Mouse (Mus musculus) embryonic facial prominence, embryonic 15.5 days (tissue): ENCODE data around the gene Hmcn1. TPM values are rescaled to one million over a fixed set of nuclear protein-coding genes. Genes with fewer than 3 reads are reported as not detected.

Experiments used
- ATAC-seq: fragments of 200-750 bp; cut with Nextera tagmentation; 2 replicates; pipeline ENCODE4 v1.8.0; 2017; ENCODE audit warnings: low read depth, moderate TSS enrichment; ENCODE audit not compliant: insufficient number of reproducible peaks, low FRiP score, low TSS enrichment
- H3K27ac ChIP-seq: fragments of 300-500 bp; sonication (generic); replicated peaks from 2 replicates; pipeline ENCODE4 v1.5.1; 2015; ENCODE audit warnings: mild to moderate bottlenecking, inconsistent platforms
- H3K27me3 ChIP-seq: fragments of 300-500 bp; sonication (generic); 2 replicates; pipeline ENCODE4 v1.6.1; 2015; ENCODE audit warnings: inconsistent platforms
- H3K36me3 ChIP-seq: fragments of 300-500 bp; sonication (generic); 2 replicates; pipeline ENCODE4 v1.6.1; 2015; ENCODE audit warnings: mild to moderate bottlenecking, inconsistent platforms
- H3K4me1 ChIP-seq: fragments of 300-500 bp; sonication (generic); 2 replicates; pipeline ENCODE4 v1.6.1; 2015; ENCODE audit warnings: inconsistent platforms
- H3K4me2 ChIP-seq: fragments of 300-500 bp; sonication (generic); replicated peaks from 2 replicates; pipeline ENCODE4 v1.6.1; 2015; ENCODE audit warnings: mild to moderate bottlenecking, inconsistent platforms
- H3K4me3 ChIP-seq: fragments of 300-500 bp; sonication (generic); replicated peaks from 2 replicates; pipeline ENCODE4 v1.5.1; 2015; ENCODE audit warnings: mild to moderate bottlenecking, inconsistent platforms
- H3K9ac ChIP-seq: fragments of 300-500 bp; sonication (generic); 2 replicates; pipeline ENCODE4 v1.6.1; 2015; ENCODE audit warnings: inconsistent platforms
- H3K9me3 ChIP-seq: fragments of 300-500 bp; sonication (generic); replicated peaks from 2 replicates; pipeline ENCODE4 v1.6.1; 2016; ENCODE audit warnings: inconsistent platforms
- WGBS: fragments of 180-500 bp; shearing (Covaris S2); methylation state at CpG from one replicate; pipeline ENCODE4 v1.1.7; 2015; 5-methylcytosine and 5-hydroxymethylcytosine counted together
- polyA plus RNA-seq: library from polyadenylated mRNA; unstranded; fragments of >200 nt; fragmentation: Nextera tagmentation; extraction: Ambion mirVana; gene quantifications from 2 replicates; pipeline ENCODE4 v1.2.1, GENCODE M21; 2015

The Hmcn1 gene
- polyA plus RNA-seq, 1 experiment from 2014 or later = 26.4 TPM

DNA sequence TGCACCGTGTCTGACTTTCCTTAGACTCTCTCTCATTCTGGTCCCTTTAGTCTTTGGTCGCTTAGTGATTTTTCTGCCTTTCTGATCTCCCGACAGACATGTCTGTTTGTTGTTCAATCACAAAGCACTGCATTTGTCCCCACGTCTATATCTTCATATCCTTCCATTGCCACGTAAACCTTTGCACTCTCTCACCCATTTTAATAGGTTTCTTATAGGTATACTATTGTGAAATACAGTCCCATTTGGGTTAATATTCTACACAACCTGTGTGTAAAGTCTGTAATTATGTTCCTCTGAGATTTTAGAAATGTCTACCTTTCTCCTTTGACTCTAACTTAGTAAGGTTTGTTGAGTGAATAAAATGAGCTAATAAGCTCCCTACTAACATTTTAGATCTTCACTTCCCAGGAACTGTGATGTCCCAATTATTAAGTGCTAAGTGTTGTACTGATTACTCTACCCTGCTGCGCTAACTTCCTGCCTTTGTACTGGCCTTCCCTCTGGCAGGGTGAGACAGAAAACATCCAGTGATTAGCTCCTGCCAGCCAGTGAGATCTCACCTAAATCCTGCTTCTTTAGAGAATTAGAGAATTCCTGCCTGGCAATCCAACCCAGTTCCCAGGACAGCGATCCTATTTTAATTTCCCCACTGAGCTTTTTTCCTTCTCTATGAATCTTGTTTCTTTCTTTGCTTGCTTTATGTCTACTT is 250.7 kb downstream of the Hmcn1 start:
- H3K27me3 ChIP-seq = no peaks in the 10 kb centered on the region
- H3K27ac ChIP-seq = peak overlapping the region; percentile 22
- H3K4me2 ChIP-seq = no peak overlapping the region
- no peak overlapping the region for H3K9ac ChIP-seq
- peaks cover 7% of the 10 kb centered on the region; the same call in 1 of the 2 replicates for H3K4me1 ChIP-seq
- 81% methylated on average over 7 of the region's 7 CpGs for WGBS
- ATAC-seq = no peak
- H3K4me3 ChIP-seq = no peak overlapping the region
- H3K36me3 ChIP-seq = 0 out of 2 replicates have a peak, but pooled peaks cover 3% of the 10 kb centered on the region
- H3K9me3 ChIP-seq = no peaks in the 10 kb centered on the region

GRCm38 (mm10) chr1:150711438-150711837 is 281.8 kb downstream of the Hmcn1 start:
- WGBS = 38% methylated on average over 5 of the region's 5 CpGs
- no peak for ATAC-seq
- Histone ChIP-seq H3K4me1 (no peaks in the 10 kb centered on the region), H3K4me3 (no peak overlapping the region), H3K4me2 (no peak overlapping the region), H3K27me3 (no peaks in the 10 kb centered on the region), H3K36me3 (peaks cover 3% of the 10 kb centered on the region; the same call in 1 of the 2 replicates), H3K9me3 (no peaks in the 10 kb centered on the region), H3K27ac (no peak overlapping the region), H3K9ac (no peak overlapping the region)

- H3K9ac ChIP-seq = no peak overlapping the region
- no peak overlapping the region for H3K27ac ChIP-seq
- ATAC-seq = no peak
- no peaks in the 10 kb centered on the region for H3K9me3 ChIP-seq
- H3K4me3 ChIP-seq = no peak overlapping the region
- H3K4me2 ChIP-seq = no peak overlapping the region
- H3K4me1 ChIP-seq = no peaks in the 10 kb centered on the region
- H3K27me3 ChIP-seq = no peaks in the 10 kb centered on the region
- H3K36me3 ChIP-seq = no peaks in the 10 kb centered on the region
- WGBS = 74% methylated on average over 4 of the region's 4 CpGs
Observed at GRCm38 (mm10) chr1:150706502-150706901, 286.7 kb downstream of the Hmcn1 start.

DNA sequence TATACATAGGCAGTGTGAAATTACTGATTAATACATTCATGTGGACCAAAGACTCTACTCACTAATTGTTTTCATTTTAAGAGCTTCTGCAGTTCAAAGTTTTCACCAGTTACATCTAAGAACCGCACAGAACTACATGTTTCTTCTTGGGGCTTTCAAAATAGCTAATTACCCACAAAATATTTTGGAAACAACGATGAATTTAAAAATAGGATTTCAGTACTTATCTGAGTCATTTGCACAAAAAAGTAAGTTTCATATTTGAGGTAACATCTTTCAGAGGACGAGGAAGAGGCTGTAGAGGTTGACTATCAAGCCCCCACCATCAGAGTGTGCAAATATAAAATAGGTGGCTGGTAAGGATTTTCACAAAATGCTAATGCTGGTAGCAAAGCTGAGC is 295.5 kb downstream of the Hmcn1 start:
- no peak overlapping the region for H3K4me3 ChIP-seq
- ATAC-seq = no peak
- no peak overlapping the region for H3K9ac ChIP-seq
- no peaks in the 10 kb centered on the region for H3K27me3 ChIP-seq
- no peaks in the 10 kb centered on the region for H3K9me3 ChIP-seq
- no peak overlapping the region for H3K27ac ChIP-seq
- H3K4me2 ChIP-seq = no peak overlapping the region
- WGBS = 87% methylated on average over 3 of the region's 3 CpGs
- no peaks in the 10 kb centered on the region for H3K4me1 ChIP-seq
- peaks cover 7% of the 10 kb centered on the region for H3K36me3 ChIP-seq

- WGBS = 50% methylated on average over 6 of the region's 6 CpGs
- H3K27ac ChIP-seq = no peak overlapping the region
Observed at GRCm38 (mm10) chr1:150682044-150682443, 311.2 kb downstream of the Hmcn1 start.

DNA sequence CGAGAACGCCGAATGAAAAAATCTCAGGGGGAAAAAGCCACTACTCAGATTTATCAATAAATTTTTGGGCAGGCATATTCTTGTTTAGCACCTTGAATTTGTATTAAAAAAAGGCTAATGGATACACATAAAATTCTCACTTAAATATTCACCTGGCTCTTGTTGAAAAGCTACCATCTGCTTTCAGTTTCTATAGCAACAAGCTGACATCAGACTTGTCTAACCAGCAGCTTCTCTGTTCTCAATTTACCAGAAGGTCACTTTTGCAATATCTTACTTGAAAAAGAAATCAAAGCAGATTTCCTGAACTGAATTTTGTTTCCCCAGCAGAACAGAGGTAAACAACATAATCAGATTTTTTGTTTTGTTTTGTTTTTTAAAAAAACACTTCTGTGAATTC is 311.8 kb downstream of the Hmcn1 start:
- H3K4me3 ChIP-seq = no peak overlapping the region
- H3K9ac ChIP-seq = no peak overlapping the region
- ATAC-seq = no peak
- H3K27ac ChIP-seq = no peak overlapping the region
- 64% methylated on average over 3 of the region's 3 CpGs for WGBS
- 0 out of 2 replicates have a peak, but pooled peaks cover 2% of the 10 kb centered on the region for H3K4me1 ChIP-seq
- no peaks in the 10 kb centered on the region for H3K36me3 ChIP-seq
- H3K4me2 ChIP-seq = no peak overlapping the region
- no peaks in the 10 kb centered on the region for H3K9me3 ChIP-seq
- H3K27me3 ChIP-seq = no peaks in the 10 kb centered on the region

More at GRCm38 (mm10) chr1:150682044-150682443, 311.2 kb downstream of the Hmcn1 start:
- Histone ChIP-seq H3K4me3 (no peak overlapping the region), H3K4me2 (no peak overlapping the region), H3K4me1 (0 out of 2 replicates have a peak, but pooled peaks cover 2% of the 10 kb centered on the region), H3K36me3 (no peaks in the 10 kb centered on the region), H3K27me3 (no peaks in the 10 kb centered on the region), H3K9ac (no peak overlapping the region), H3K9me3 (no peaks in the 10 kb centered on the region)
- no peak for ATAC-seq

GRCm38 (mm10) chr1:150681006-150681405 is 312.2 kb downstream of the Hmcn1 start:
- Histone ChIP-seq H3K9me3 (no peaks in the 10 kb centered on the region), H3K4me2 (no peak overlapping the region), H3K4me1 (0 out of 2 replicates have a peak, but pooled peaks cover 2% of the 10 kb centered on the region), H3K27me3 (no peaks in the 10 kb centered on the region), H3K9ac (no peak overlapping the region), H3K27ac (peak overlapping the region; percentile 39; the same call in 1 of the 2 replicates), H3K36me3 (0 out of 2 replicates have a peak, but pooled peaks cover under 1% of the 10 kb centered on the region), H3K4me3 (no peak overlapping the region)
- no peak for ATAC-seq
- WGBS = 60% methylated on average over 15 of the region's 15 CpGs

DNA sequence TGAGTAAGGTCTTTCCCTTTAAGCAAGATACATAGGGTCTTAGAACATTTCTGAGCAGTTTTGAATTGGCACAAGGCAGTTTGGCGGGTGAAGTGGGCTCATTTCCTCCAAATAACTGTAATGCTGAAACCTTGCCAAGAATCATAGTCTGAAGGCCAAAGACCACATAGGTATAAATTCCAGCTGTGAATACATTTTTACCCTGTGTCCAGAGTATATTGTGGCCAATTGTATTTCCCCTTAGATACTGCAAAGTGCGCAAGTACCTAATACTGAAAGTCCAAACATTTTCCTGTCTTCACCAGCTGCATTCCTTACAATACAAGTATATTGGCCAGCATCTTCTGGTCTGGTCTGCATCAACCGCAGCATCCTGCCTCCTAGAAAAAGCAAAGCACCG is 312.9 kb downstream of the Hmcn1 start:
- Histone ChIP-seq H3K36me3 (peaks cover 6% of the 10 kb centered on the region), H3K4me3 (no peak overlapping the region), H3K4me1 (0 out of 2 replicates have a peak, but pooled peaks cover 2% of the 10 kb centered on the region), H3K9ac (no peak overlapping the region), H3K27ac (peak overlapping the region; percentile 39; the same call in 1 of the 2 replicates), H3K27me3 (no peaks in the 10 kb centered on the region), H3K4me2 (no peak overlapping the region), H3K9me3 (no peaks in the 10 kb centered on the region)
- WGBS = 63% methylated on average over 4 of the region's 4 CpGs
- no peak for ATAC-seq

DNA sequence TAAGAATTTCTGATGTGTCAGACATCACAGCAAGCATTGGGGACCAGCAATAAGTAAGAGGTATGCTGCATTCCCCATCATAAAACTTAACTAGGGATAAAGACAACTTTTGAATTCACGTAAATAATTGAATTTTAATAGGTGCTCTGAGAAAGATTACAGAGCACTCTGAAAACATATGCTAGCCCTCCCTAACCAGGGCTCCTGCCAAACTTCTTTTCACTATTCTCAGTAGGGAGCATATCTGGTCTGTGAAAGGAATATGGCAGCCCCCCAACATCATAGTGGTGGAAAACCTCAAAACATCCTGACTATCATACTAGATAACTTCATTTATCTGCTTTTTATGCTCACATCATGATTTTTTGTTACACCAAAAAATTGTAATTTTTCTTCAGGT is 347.9 kb downstream of the Hmcn1 start:
- WGBS = 83% methylated on average over 1 of the region's 1 CpGs
- H3K36me3 ChIP-seq = peaks cover 38% of the 10 kb centered on the region
- ATAC-seq = no peak

DNA sequence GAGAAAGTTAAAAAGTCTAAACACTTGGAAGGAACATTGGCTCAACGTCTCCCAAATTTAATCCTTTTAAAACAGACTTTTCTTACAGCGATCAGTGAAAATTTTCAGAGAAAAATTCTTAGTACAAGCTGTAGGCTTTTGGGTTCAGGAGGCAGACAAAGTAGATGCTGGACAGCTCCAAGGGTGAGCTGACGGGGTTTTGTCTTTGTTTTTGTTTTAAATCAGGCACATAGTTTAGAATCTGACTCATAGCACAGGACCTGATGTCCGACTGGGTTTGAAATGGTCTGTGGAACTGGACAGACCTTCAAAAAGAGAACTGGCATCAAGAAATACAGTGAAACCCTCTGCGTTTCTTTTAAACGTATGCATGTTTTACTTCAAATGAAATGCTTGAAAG is 353.7 kb downstream of the Hmcn1 start:
- 46% methylated on average over 6 of the region's 6 CpGs for WGBS

More for the DNA sequence above, 347.9 kb downstream of the Hmcn1 start:
- H3K9ac ChIP-seq = no peak overlapping the region
- H3K27ac ChIP-seq = no peak overlapping the region
- H3K9me3 ChIP-seq = no peaks in the 10 kb centered on the region
- H3K4me1 ChIP-seq = no peaks in the 10 kb centered on the region
- H3K27me3 ChIP-seq = no peaks in the 10 kb centered on the region
- H3K4me3 ChIP-seq = no peak overlapping the region
- H3K4me2 ChIP-seq = no peak overlapping the region

DNA sequence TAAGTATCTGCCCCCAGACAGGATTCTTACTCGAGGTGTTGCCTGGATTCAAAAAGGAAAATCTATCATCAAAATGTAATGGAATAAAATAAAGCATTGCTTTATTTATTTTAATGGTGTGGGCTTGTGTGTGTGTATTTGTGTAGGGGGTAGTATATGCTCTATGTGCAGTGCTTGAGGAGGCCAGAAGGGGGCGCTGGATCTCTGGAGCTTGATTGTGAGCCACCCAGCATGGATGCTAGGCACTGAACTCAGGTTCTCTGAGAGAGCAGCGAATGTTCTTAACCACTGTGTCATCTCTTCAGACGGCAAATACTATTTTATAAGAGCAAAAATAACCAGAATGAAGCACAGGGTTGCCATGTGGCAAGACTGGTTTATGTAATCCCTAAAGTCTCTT is 360.7 kb downstream of the Hmcn1 start:
- H3K4me3 ChIP-seq = no peak overlapping the region
- no peak for ATAC-seq
- no peaks in the 10 kb centered on the region for H3K9me3 ChIP-seq
- no peak overlapping the region for H3K27ac ChIP-seq
- H3K4me2 ChIP-seq = no peak overlapping the region
- H3K36me3 ChIP-seq = peaks cover 9% of the 10 kb centered on the region
- H3K4me1 ChIP-seq = peaks cover 3% of the 10 kb centered on the region; the same call in 1 of the 2 replicates
- H3K27me3 ChIP-seq = no peaks in the 10 kb centered on the region
- H3K9ac ChIP-seq = no peak overlapping the region
- WGBS = 79% methylated on average over 4 of the region's 4 CpGs

More for the DNA sequence above, 353.7 kb downstream of the Hmcn1 start:
- H3K4me1 ChIP-seq = no peaks in the 10 kb centered on the region
- H3K4me2 ChIP-seq = no peak overlapping the region
- H3K9ac ChIP-seq = no peak overlapping the region
- H3K4me3 ChIP-seq = no peak overlapping the region
- ATAC-seq = no peak
- no peaks in the 10 kb centered on the region for H3K9me3 ChIP-seq
- no peaks in the 10 kb centered on the region for H3K27me3 ChIP-seq
- H3K27ac ChIP-seq = no peak overlapping the region
- peaks cover 10% of the 10 kb centered on the region for H3K36me3 ChIP-seq

- Histone ChIP-seq H3K27ac (no peak overlapping the region; the same call in 1 of the 2 replicates), H3K9ac (no peak overlapping the region), H3K4me1 (peaks cover 3% of the 10 kb centered on the region; the same call in 1 of the 2 replicates), H3K4me2 (no peak overlapping the region), H3K36me3 (peaks cover 12% of the 10 kb centered on the region), H3K4me3 (no peak overlapping the region), H3K27me3 (no peaks in the 10 kb centered on the region), H3K9me3 (no peaks in the 10 kb centered on the region)
- ATAC-seq = 0 out of 2 replicates have a peak, but pooled peaks have one; percentile 63
- 48% methylated on average over 3 of the region's 3 CpGs for WGBS
Observed at GRCm38 (mm10) chr1:150631856-150632171, 361.4 kb downstream of the Hmcn1 start.
